Mouse (Mus musculus) stomach, postnatal 0 days (tissue): Measurements from ENCODE around the gene Cacng2. TPM values are rescaled to one million over a fixed set of nuclear protein-coding genes. Genes with fewer than 3 reads are reported as not detected.

Experiments
- ATAC-seq: fragments of 200-750 bp; cut with Nextera tagmentation; 2 replicates; pipeline ENCODE4 v1.8.0; 2017; ENCODE audit not compliant: low FRiP score, low TSS enrichment
- DNase-seq: peaks from one replicate; pipeline ENCODE4 v3.0.0-alpha.2; 2016; ENCODE audit warnings: low spot score
- H3K27ac ChIP-seq: fragments of 300-500 bp; sonication (generic); replicated peaks from 2 replicates; pipeline ENCODE4 v1.5.1; 2014; ENCODE audit warnings: mild to moderate bottlenecking, control low read depth
- H3K27me3 ChIP-seq: fragments of 300-500 bp; sonication (generic); 2 replicates; pipeline ENCODE4 v1.6.1; 2014; ENCODE audit warnings: low read length; ENCODE audit not compliant: control insufficient read depth, insufficient read depth
- H3K36me3 ChIP-seq: fragments of 300-500 bp; sonication (generic); 2 replicates; pipeline ENCODE4 v1.6.1; 2014; ENCODE audit warnings: low read length, mixed read lengths; ENCODE audit not compliant: control insufficient read depth, insufficient read depth
- H3K4me1 ChIP-seq: fragments of 300-500 bp; sonication (generic); replicated peaks from 2 replicates; pipeline ENCODE4 v1.6.1; 2014; ENCODE audit warnings: antibody characterized with exemption; ENCODE audit not compliant: control insufficient read depth, insufficient read depth
- H3K4me2 ChIP-seq: fragments of 300-500 bp; sonication (generic); replicated peaks from 2 replicates; pipeline ENCODE4 v1.6.1; 2014; ENCODE audit warnings: low read depth, mild to moderate bottlenecking, control low read depth, moderate library complexity
- H3K4me3 ChIP-seq: fragments of 300-500 bp; sonication (generic); 2 replicates; pipeline ENCODE4 v1.5.1; 2014; ENCODE audit warnings: low read depth, low read length, control low read depth
- H3K9ac ChIP-seq: fragments of 300-500 bp; sonication (generic); 2 replicates; pipeline ENCODE4 v1.6.1; 2014; ENCODE audit warnings: mild to moderate bottlenecking, low read length, control low read depth, mixed read lengths
- H3K9me3 ChIP-seq: fragments of 300-500 bp; sonication (generic); 2 replicates; pipeline ENCODE4 v1.6.1; 2016; ENCODE audit warnings: low read length; ENCODE audit not compliant: control insufficient read depth
- CTCF ChIP-seq: IDR thresholded peaks from 2 replicates; pipeline ENCODE4 v1.5.1; 2016; ENCODE audit warnings: antibody characterized with exemption, low read depth, mild to moderate bottlenecking, moderate library complexity
- EP300 ChIP-seq: optimal IDR thresholded peaks from 2 replicates; pipeline ENCODE3; 2016; ENCODE audit warnings: antibody characterized with exemption
- WGBS: fragments of 180-500 bp; shearing (Covaris S2); extraction: QIAGEN DNeasy Blood & Tissue Kit; methylation state at CpG from one replicate; pipeline ENCODE4 v1.1.7; 2014; 5-methylcytosine and 5-hydroxymethylcytosine counted together
- polyA plus RNA-seq: library from polyadenylated mRNA; unstranded; fragments of >200 nt; fragmentation: Nextera tagmentation; extraction: Ambion mirVana; gene quantifications from 2 replicates; pipeline ENCODE4 v1.2.1, GENCODE M21; 2015

The Cacng2 gene
- polyA plus RNA-seq, 1 experiment from 2014 or later = 0.02 TPM

DNA sequence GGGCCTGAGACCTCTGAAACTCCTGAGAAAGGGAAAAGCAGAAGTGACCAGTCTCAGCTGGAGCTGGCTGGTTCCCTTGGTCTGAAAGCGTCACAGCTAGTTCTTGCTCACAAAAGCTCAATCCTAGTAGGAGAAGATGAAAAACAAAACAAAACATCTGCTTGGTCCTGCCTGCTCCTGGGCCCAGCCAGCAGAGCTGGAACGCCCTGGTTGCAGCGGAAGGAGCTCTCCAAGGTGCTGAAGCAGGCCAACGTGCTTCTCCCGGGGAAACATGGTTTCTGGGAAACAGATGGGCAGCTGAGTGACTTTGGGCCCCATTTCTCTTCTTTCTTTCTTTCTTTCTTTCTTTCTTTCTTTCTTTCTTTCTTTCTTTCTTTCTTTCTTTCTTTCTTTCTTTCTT, 53.4 kb downstream of the Cacng2 start:
- no peak for TF ChIP-seq EP300
- no peak for TF ChIP-seq CTCF
- Histone ChIP-seq H3K27ac (no peak overlapping the region), H3K9me3 (no peaks in the 10 kb centered on the region), H3K9ac (no peak overlapping the region), H3K36me3 (no peaks in the 10 kb centered on the region), H3K4me2 (no peak overlapping the region), H3K4me1 (no peaks in the 10 kb centered on the region), H3K27me3 (no peaks in the 10 kb centered on the region), H3K4me3 (no peak overlapping the region)
- peak; percentile 85 for DNase-seq
- WGBS = 2% methylated on average over 5 of the region's 5 CpGs
- no peak for ATAC-seq

DNA sequence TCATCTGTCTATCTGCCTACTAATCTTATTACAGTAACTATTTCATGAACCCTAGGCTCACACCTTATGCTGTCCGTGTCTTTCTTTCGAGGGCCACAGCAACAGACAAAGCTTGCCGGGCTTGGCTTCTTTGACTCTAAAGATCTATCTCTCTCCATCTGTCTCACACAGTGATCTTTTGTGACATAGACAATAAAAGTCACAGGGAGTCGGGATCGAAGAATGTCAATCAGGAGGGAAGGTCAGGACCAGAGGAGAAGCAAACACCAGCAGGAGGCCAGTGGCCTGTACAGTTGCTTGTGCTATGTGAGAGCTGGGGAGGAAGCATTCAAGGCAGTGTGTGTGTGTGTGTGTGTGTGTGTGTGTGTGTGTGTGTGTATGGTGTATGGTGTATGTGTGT, 54.3 kb downstream of the Cacng2 start:
- ATAC-seq = no peak
- TF ChIP-seq CTCF = no peak
- WGBS = 78% methylated on average over 5 of the region's 5 CpGs

DNA sequence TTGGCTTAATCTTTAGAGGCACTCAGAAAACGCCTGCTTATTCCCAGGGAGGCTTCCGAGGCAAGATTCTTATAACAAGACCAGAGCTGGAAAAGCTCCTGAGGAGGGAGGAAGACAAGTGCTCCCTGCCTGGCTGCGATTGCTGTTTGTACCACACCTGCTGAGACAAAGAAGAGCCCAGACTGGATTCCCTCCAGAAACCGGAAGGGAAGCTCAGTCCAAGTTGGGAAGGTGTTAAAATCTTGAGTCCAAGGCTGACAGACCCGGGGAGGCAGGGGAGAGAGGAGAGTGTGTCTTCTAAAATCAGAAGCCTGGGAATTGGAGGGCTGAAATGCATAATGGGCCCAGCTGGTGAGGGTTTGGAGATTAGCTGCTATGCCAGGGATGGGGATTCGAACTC, 55.5 kb downstream of the Cacng2 start:
- 46% methylated on average over 6 of the region's 6 CpGs for WGBS
- Histone ChIP-seq H3K4me2 (no peak overlapping the region), H3K9me3 (no peaks in the 10 kb centered on the region), H3K36me3 (no peaks in the 10 kb centered on the region), H3K4me1 (no peaks in the 10 kb centered on the region), H3K9ac (no peak overlapping the region), H3K27me3 (no peaks in the 10 kb centered on the region), H3K27ac (no peak overlapping the region), H3K4me3 (no peak overlapping the region)
- TF ChIP-seq CTCF (no peak), EP300 (no peak)
- DNase-seq (no peak), ATAC-seq (no peak)

More for the DNA sequence above, 54.3 kb downstream of the Cacng2 start:
- Histone ChIP-seq H3K9me3 (no peaks in the 10 kb centered on the region), H3K27me3 (no peaks in the 10 kb centered on the region), H3K4me1 (no peaks in the 10 kb centered on the region), H3K27ac (no peak overlapping the region), H3K9ac (no peak overlapping the region), H3K4me2 (no peak overlapping the region), H3K36me3 (no peaks in the 10 kb centered on the region), H3K4me3 (no peak overlapping the region)
- DNase-seq = no peak

DNA sequence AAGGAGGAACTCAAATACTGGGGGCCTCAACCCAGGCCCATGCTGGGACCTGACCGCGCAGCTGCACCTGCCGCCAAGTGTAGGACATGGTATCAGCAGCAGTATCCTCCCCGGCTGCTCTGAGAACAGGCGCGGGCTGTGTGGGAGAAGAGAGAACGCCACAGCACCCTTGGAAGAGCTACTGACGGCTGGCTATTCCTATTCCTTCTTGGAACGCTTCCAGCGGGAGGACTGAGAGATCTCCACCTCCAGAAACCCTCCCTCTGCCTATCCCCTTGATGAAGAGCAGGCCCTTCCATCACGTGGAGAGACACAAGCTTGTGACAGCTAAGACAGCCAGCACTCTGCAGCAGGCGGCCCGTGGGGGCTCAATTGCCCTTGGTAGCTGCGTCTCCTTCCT, 57.4 kb downstream of the Cacng2 start:
- H3K4me1 ChIP-seq = no peaks in the 10 kb centered on the region
- H3K27me3 ChIP-seq = no peaks in the 10 kb centered on the region
- no peaks in the 10 kb centered on the region for H3K36me3 ChIP-seq
- H3K4me2 ChIP-seq = no peak overlapping the region
- H3K9ac ChIP-seq = no peak overlapping the region
- TF ChIP-seq CTCF (no peak), EP300 (no peak)
- H3K4me3 ChIP-seq = no peak overlapping the region
- ATAC-seq (no peak), DNase-seq (no peak)
- 62% methylated on average over 14 of the region's 14 CpGs for WGBS
- H3K9me3 ChIP-seq = no peaks in the 10 kb centered on the region
- no peak overlapping the region for H3K27ac ChIP-seq

DNA sequence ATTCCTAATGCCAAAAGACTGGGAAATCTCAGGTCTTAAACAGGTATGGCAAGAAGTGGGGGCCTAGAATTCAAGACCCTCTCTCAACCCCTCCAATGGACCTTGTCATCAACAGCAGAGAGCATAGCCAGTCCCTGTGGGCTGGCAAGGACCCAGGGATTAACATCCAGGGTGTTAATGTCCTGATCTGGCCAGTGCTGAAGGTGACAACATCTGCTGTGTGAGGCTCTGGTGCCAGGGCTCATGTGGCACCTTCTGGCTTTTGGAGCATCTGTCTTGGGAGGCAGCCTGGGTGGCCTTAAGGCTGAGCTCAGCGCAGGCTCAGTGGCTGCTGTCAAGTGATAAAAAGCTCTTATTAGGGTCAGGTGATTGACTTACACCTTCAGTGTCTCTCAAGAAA, 62.9 kb downstream of the Cacng2 start:
- Histone ChIP-seq H3K4me1 (no peaks in the 10 kb centered on the region), H3K27ac (no peak overlapping the region), H3K4me3 (no peak overlapping the region), H3K9me3 (no peaks in the 10 kb centered on the region), H3K9ac (no peak overlapping the region), H3K4me2 (no peak overlapping the region), H3K36me3 (no peaks in the 10 kb centered on the region), H3K27me3 (no peaks in the 10 kb centered on the region)
- TF ChIP-seq EP300 (no peak), CTCF (no peak)
- WGBS = 70% methylated on average over 1 of the region's 1 CpGs
- DNase-seq (no peak), ATAC-seq (no peak)

DNA sequence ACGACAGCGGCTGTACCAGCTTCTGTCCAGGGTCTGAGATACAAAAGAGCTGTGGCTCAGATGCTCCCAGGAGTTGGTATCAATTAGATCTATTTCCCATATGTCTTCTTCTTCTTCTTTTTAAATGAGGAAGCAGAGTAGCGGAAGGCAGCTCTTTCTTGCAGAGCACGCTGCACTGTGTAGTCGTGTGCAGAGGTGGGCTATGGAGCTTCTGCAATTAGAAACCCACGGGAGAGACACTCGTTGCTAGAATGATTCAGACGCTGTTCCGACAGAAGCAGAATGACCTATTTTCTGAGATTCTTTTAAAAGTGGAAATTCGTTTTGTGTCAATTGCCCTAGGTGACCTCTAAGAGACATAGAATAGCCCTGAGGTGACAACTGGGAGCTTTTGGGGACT, 69.1 kb downstream of the Cacng2 start:
- Histone ChIP-seq H3K27me3 (no peaks in the 10 kb centered on the region), H3K4me1 (no peaks in the 10 kb centered on the region), H3K27ac (no peak overlapping the region), H3K9me3 (no peaks in the 10 kb centered on the region), H3K4me2 (no peak overlapping the region), H3K36me3 (no peaks in the 10 kb centered on the region), H3K9ac (no peak overlapping the region), H3K4me3 (no peak overlapping the region)
- DNase-seq = no peak
- WGBS = 84% methylated on average over 10 of the region's 10 CpGs
- no peak for TF ChIP-seq CTCF
- no peak for TF ChIP-seq EP300
- ATAC-seq = no peak
